Mouse (Mus musculus): ENCODE measurements around the gene Tmub2.
A peak's percentile ranks its signal among the peaks of the same experiment; 100 is the strongest.

The Tmub2 gene

GRCm38 (mm10) chr11:102308979-102309378 is 24.2 kb downstream of the Tmub2 start:
- H3K36me3 ChIP-seq (ENCODE audit: control insufficient read depth, insufficient read depth, low read length, poor library complexity, severe bottlenecking): peaks cover 21% of the 10 kb centered on the region
- no peaks in the 10 kb centered on the region for H3K27me3 ChIP-seq (ENCODE audit: control insufficient read depth, insufficient read depth, low read length, poor library complexity, severe bottlenecking)
- peak; percentile 97 for DNase-seq (ENCODE audit: low read depth, low spot score)

GRCm38 (mm10) chr11:102309821-102310617 is 25.3 kb downstream of the Tmub2 start:
- peaks cover 25% of the 10 kb centered on the region for H3K36me3 ChIP-seq (ENCODE audit: control insufficient read depth, insufficient read depth, low read length, poor library complexity, severe bottlenecking)
- DNase-seq (ENCODE audit: low read depth, low spot score): peak; percentile 29

GRCm38 (mm10) chr11:102310768-102311695 is 26.3 kb downstream of the Tmub2 start:
- H3K27me3 ChIP-seq (ENCODE audit: control insufficient read depth, insufficient read depth, low read length, poor library complexity, severe bottlenecking): no peaks in the 10 kb centered on the region
- peaks cover 25% of the 10 kb centered on the region for H3K36me3 ChIP-seq (ENCODE audit: control insufficient read depth, insufficient read depth, low read length, poor library complexity, severe bottlenecking)
- DNase-seq (ENCODE audit: low read depth, low spot score): no peak

More at GRCm38 (mm10) chr11:102309821-102310617, 25.3 kb downstream of the Tmub2 start:
- H3K27me3 ChIP-seq (ENCODE audit: control insufficient read depth, insufficient read depth, low read length, poor library complexity, severe bottlenecking): no peaks in the 10 kb centered on the region

GRCm38 (mm10) chr11:102311966-102312365 is 27.2 kb downstream of the Tmub2 start:
- H3K27me3 ChIP-seq (ENCODE audit: control insufficient read depth, insufficient read depth, low read length, poor library complexity, severe bottlenecking): no peaks in the 10 kb centered on the region
- H3K36me3 ChIP-seq (ENCODE audit: control insufficient read depth, insufficient read depth, low read length, poor library complexity, severe bottlenecking): peaks cover 17% of the 10 kb centered on the region
- DNase-seq (ENCODE audit: low read depth, low spot score): no peak

GRCm38 (mm10) chr11:102312586-102312985 is 27.9 kb downstream of the Tmub2 start:
- DNase-seq (ENCODE audit: low read depth, low spot score): no peak
- H3K36me3 ChIP-seq (ENCODE audit: control insufficient read depth, insufficient read depth, low read length, poor library complexity, severe bottlenecking): peaks cover 13% of the 10 kb centered on the region
- H3K27me3 ChIP-seq (ENCODE audit: control insufficient read depth, insufficient read depth, low read length, poor library complexity, severe bottlenecking): no peaks in the 10 kb centered on the region

- no peaks in the 10 kb centered on the region for H3K27me3 ChIP-seq (ENCODE audit: control insufficient read depth, insufficient read depth, low read length, poor library complexity, severe bottlenecking)
- no peak for DNase-seq (ENCODE audit: low read depth, low spot score)
- H3K36me3 ChIP-seq (ENCODE audit: control insufficient read depth, insufficient read depth, low read length, poor library complexity, severe bottlenecking): peaks cover 11% of the 10 kb centered on the region
Observed at GRCm38 (mm10) chr11:102314321-102314720, 29.6 kb downstream of the Tmub2 start.

GRCm38 (mm10) chr11:102315690-102316571 is 31.2 kb downstream of the Tmub2 start:
- H3K27me3 ChIP-seq (ENCODE audit: control insufficient read depth, insufficient read depth, low read length, poor library complexity, severe bottlenecking): no peaks in the 10 kb centered on the region
- H3K36me3 ChIP-seq (ENCODE audit: control insufficient read depth, insufficient read depth, low read length, poor library complexity, severe bottlenecking): peaks cover 11% of the 10 kb centered on the region
- DNase-seq (ENCODE audit: low read depth, low spot score): peak; percentile 70

GRCm38 (mm10) chr11:102316572-102317297 is 32.0 kb downstream of the Tmub2 start:
- Histone ChIP-seq H3K36me3 (ENCODE audit: control insufficient read depth, insufficient read depth, low read length, poor library complexity, severe bottlenecking) (peaks cover 11% of the 10 kb centered on the region), H3K27me3 (ENCODE audit: control insufficient read depth, insufficient read depth, low read length, poor library complexity, severe bottlenecking) (no peaks in the 10 kb centered on the region)
- DNase-seq (ENCODE audit: low read depth, low spot score): peak; percentile 88

- no peaks in the 10 kb centered on the region for H3K27me3 ChIP-seq (ENCODE audit: control insufficient read depth, insufficient read depth, low read length, poor library complexity, severe bottlenecking)
- peak; percentile 78 for DNase-seq (ENCODE audit: low read depth, low spot score)
- peaks cover 11% of the 10 kb centered on the region for H3K36me3 ChIP-seq (ENCODE audit: control insufficient read depth, insufficient read depth, low read length, poor library complexity, severe bottlenecking)
Observed at GRCm38 (mm10) chr11:102317298-102317900, 32.7 kb downstream of the Tmub2 start.

- H3K27me3 ChIP-seq (ENCODE audit: control insufficient read depth, insufficient read depth, low read length, poor library complexity, severe bottlenecking): no peaks in the 10 kb centered on the region
Observed at GRCm38 (mm10) chr11:102317901-102318575, 33.3 kb downstream of the Tmub2 start.

GRCm38 (mm10) chr11:102318576-102319409 is 34.1 kb downstream of the Tmub2 start:
- peaks cover 5% of the 10 kb centered on the region for H3K36me3 ChIP-seq (ENCODE audit: control insufficient read depth, insufficient read depth, low read length, poor library complexity, severe bottlenecking)
- peak; percentile 60 for DNase-seq (ENCODE audit: low read depth, low spot score)

More at GRCm38 (mm10) chr11:102317901-102318575, 33.3 kb downstream of the Tmub2 start:
- peak; percentile 68 for DNase-seq (ENCODE audit: low read depth, low spot score)
- peaks cover 10% of the 10 kb centered on the region for H3K36me3 ChIP-seq (ENCODE audit: control insufficient read depth, insufficient read depth, low read length, poor library complexity, severe bottlenecking)

GRCm38 (mm10) chr11:102319410-102319792 is 34.7 kb downstream of the Tmub2 start, which contains the start of gene Ubtf:
Gene Ubtf, minus strand, starts transcription at chr11:102319742.
- Histone ChIP-seq H3K36me3 (ENCODE audit: control insufficient read depth, insufficient read depth, low read length, poor library complexity, severe bottlenecking) (0 out of 2 replicates have a peak, but pooled peaks cover 1% of the 10 kb centered on the region), H3K27me3 (ENCODE audit: control insufficient read depth, insufficient read depth, low read length, poor library complexity, severe bottlenecking) (no peaks in the 10 kb centered on the region)
- DNase-seq (ENCODE audit: low read depth, low spot score): peak; percentile 78

More at GRCm38 (mm10) chr11:102318576-102319409, 34.1 kb downstream of the Tmub2 start:
- no peaks in the 10 kb centered on the region for H3K27me3 ChIP-seq (ENCODE audit: control insufficient read depth, insufficient read depth, low read length, poor library complexity, severe bottlenecking)
